16 mouse cellular contexts compared by ENCODE assay signal in the genomic region with DNA sequence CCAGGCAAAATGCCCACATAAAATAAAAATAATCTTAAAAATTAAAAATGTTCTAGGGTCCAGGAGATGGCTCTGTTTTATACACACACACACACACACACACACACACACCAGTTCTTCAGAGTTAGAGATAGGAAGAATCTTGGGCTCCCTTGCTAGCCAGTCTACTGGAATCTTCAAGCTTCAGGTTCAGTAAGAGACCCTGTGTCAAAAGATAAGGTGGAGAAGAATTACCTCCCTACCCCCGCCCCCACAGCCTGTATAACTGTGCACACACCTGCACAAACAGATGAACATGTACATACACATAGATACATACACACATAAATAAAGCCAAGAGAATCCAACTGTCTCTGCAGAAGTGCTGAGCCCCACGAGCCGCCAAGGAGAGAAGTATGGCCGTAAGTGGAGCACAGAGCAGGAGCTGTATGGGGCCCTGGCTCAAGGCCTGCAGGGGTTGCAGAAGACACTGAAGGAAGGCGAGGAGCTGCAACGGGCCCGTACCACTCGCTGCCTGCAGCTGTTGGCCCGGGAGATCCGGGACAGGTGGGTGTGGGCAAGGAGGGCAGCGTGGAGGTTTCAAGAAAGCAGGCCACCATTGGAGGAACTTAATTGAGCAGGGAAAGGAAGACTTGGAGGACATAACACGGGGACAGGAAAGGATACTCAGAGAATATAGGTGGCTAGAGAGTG. TPM values are rescaled to one million over a fixed set of nuclear protein-coding genes. Genes with fewer than 3 reads are reported as not detected.
"Had no signal": no experiment of that assay in that cellular context is flagged by ENCODE, and none has a peak within 500 bp of the region (broad histone marks: within the 10 kb centered on the region; RNA-seq: fewer than 3 reads in every experiment).

No protein-coding gene starts in this region.

- H3K4me3 ChIP-seq: limb, embryonic 13.5 days; liver, embryonic 13.5 days; midbrain, embryonic 13.5 days; neural tube, embryonic 12.5 days had no signal

- DNase-seq: kidney, adult 11 months; kidney, adult 9 months; kidney, postnatal 14 days; left cerebral cortex, postnatal 4 days; liver, embryonic 13.5 days; lung, adult 18-20 months; retina, postnatal 1 day; right cerebral cortex, postnatal 4 days; spleen, adult 18-20 months; thymus, adult 18-20 months; thymus, postnatal 14 days had no signal

- H3K27me3 ChIP-seq: midbrain, embryonic 13.5 days had no signal

- ATAC-seq: midbrain, embryonic 13.5 days had no signal

- H3K4me2 ChIP-seq: limb, embryonic 13.5 days; liver, embryonic 13.5 days; midbrain, embryonic 13.5 days; neural tube, embryonic 12.5 days had no signal

- H3K9me3 ChIP-seq: limb, embryonic 13.5 days; liver, embryonic 13.5 days; midbrain, embryonic 13.5 days; neural tube, embryonic 12.5 days had no signal

- H3K36me3 ChIP-seq: limb, embryonic 13.5 days; liver, embryonic 13.5 days; midbrain, embryonic 13.5 days; neural tube, embryonic 12.5 days had no signal

- H3K27ac ChIP-seq: limb, embryonic 13.5 days; liver, embryonic 13.5 days; midbrain, embryonic 13.5 days; neural tube, embryonic 12.5 days had no signal

- H3K9ac ChIP-seq: limb, embryonic 13.5 days; liver, embryonic 13.5 days; midbrain, embryonic 13.5 days; neural tube, embryonic 12.5 days had no signal

RNA-seq across cellular contexts. Expression of a gene that starts 4.2 kb away (rescaled TPM):
- total RNA-seq: megakaryocyte-erythroid progenitor cell, adult 5-6 weeks; neutrophil, adult 5-6 weeks had no signal

RNA-seq across cellular contexts. Expression of a gene that starts 5.3 kb away (rescaled TPM):
- total RNA-seq: megakaryocyte-erythroid progenitor cell, adult 5-6 weeks; neutrophil, adult 5-6 weeks had no signal
